Mouse (Mus musculus): ENCODE results near the gene Ppp2r5c.

Gene Ppp2r5c

GRCm38 (mm10) chr12:110489946-110490701 lies 43.2 kb downstream of the Ppp2r5c start:
- no peak for DNase-seq

- DNase-seq = no peak
Observed at GRCm38 (mm10) chr12:110492436-110492835, 45.5 kb downstream of the Ppp2r5c start.

GRCm38 (mm10) chr12:110493597-110494369 lies 46.9 kb downstream of the Ppp2r5c start:
- DNase-seq = no peak

GRCm38 (mm10) chr12:110494846-110495245 lies 47.9 kb downstream of the Ppp2r5c start:
- no peak for DNase-seq

- no peak for DNase-seq
Observed at GRCm38 (mm10) chr12:110495260-110495659, 48.3 kb downstream of the Ppp2r5c start.

GRCm38 (mm10) chr12:110496016-110496415 lies 49.1 kb downstream of the Ppp2r5c start:
- DNase-seq = no peak

GRCm38 (mm10) chr12:110497013-110497412 lies 50.1 kb downstream of the Ppp2r5c start:
- DNase-seq = no peak

GRCm38 (mm10) chr12:110497485-110497884 lies 50.6 kb downstream of the Ppp2r5c start:
- no peak for DNase-seq

GRCm38 (mm10) chr12:110498283-110499224 lies 51.6 kb downstream of the Ppp2r5c start:
- no peak for DNase-seq

- DNase-seq = no peak
Observed at GRCm38 (mm10) chr12:110499225-110499992, 52.5 kb downstream of the Ppp2r5c start.

- DNase-seq = no peak
Observed at GRCm38 (mm10) chr12:110500095-110500494, 53.2 kb downstream of the Ppp2r5c start.

GRCm38 (mm10) chr12:110503406-110504144 lies 56.7 kb downstream of the Ppp2r5c start:
- no peak for DNase-seq

- DNase-seq = no peak
Observed at GRCm38 (mm10) chr12:110504145-110504490, 57.2 kb downstream of the Ppp2r5c start.

GRCm38 (mm10) chr12:110504793-110505192 lies 57.9 kb downstream of the Ppp2r5c start:
- no peak for DNase-seq

- DNase-seq = no peak
Observed at GRCm38 (mm10) chr12:110506046-110506445, 59.1 kb downstream of the Ppp2r5c start.

GRCm38 (mm10) chr12:110507714-110508297 lies 60.9 kb downstream of the Ppp2r5c start:
- peak; percentile 61 for DNase-seq

- no peak for DNase-seq
Observed at GRCm38 (mm10) chr12:110508680-110509079, 61.8 kb downstream of the Ppp2r5c start.

- no peak for DNase-seq
Observed at GRCm38 (mm10) chr12:110510171-110510871, 63.4 kb downstream of the Ppp2r5c start.

GRCm38 (mm10) chr12:110511201-110511600 lies 64.3 kb downstream of the Ppp2r5c start:
- DNase-seq = no peak

GRCm38 (mm10) chr12:110511856-110512433 lies 65.0 kb downstream of the Ppp2r5c start:
- DNase-seq = no peak
